Mouse (Mus musculus) embryo, embryonic 11.5 days (tissue): ENCODE data around the gene Pde4d.

Experiments used
- DNase-seq: peaks from one replicate; pipeline ENCODE4 v3.0.0-alpha.2; 2012; ENCODE audit warnings: low read depth, low spot score

Gene Pde4d

GRCm38 (mm10) chr13:108449116-108450097 is at the start of gene Pde4d:
Pde4d (plus strand) TSS chr13:108449948.
- no peak for DNase-seq

GRCm38 (mm10) chr13:108403197-108403596 is 46.6 kb upstream of the Pde4d start:
- no peak for DNase-seq

- no peak for DNase-seq
Observed at GRCm38 (mm10) chr13:108404372-108404771, 45.4 kb upstream of the Pde4d start.

- no peak for DNase-seq
Observed at GRCm38 (mm10) chr13:108415464-108415863, 34.3 kb upstream of the Pde4d start.

GRCm38 (mm10) chr13:108418741-108419507 is 30.8 kb upstream of the Pde4d start:
- no peak for DNase-seq

GRCm38 (mm10) chr13:108426322-108426721 is 23.4 kb upstream of the Pde4d start:
- DNase-seq: no peak

- no peak for DNase-seq
Observed at GRCm38 (mm10) chr13:108428809-108429208, 20.9 kb upstream of the Pde4d start.

- DNase-seq: no peak
Observed at GRCm38 (mm10) chr13:108429623-108430022, 20.1 kb upstream of the Pde4d start.

- DNase-seq: no peak
Observed at GRCm38 (mm10) chr13:108431776-108432175, 18.0 kb upstream of the Pde4d start.

GRCm38 (mm10) chr13:108435687-108436086 is 14.1 kb upstream of the Pde4d start:
- no peak for DNase-seq

- DNase-seq: no peak
Observed at GRCm38 (mm10) chr13:108437424-108437823, 12.3 kb upstream of the Pde4d start.

- DNase-seq: no peak
Observed at GRCm38 (mm10) chr13:108439012-108439411, 10.7 kb upstream of the Pde4d start.

- DNase-seq: no peak
Observed at GRCm38 (mm10) chr13:108448348-108448931, 1.3 kb upstream of the Pde4d start.

GRCm38 (mm10) chr13:108451122-108451521 is 1.4 kb downstream of the Pde4d start:
- DNase-seq: no peak

GRCm38 (mm10) chr13:108453064-108453919 is 3.5 kb downstream of the Pde4d start:
- DNase-seq: no peak

- DNase-seq: no peak
Observed at GRCm38 (mm10) chr13:108462518-108462917, 12.8 kb downstream of the Pde4d start.

- DNase-seq: no peak
Observed at GRCm38 (mm10) chr13:108465755-108466154, 16.0 kb downstream of the Pde4d start.

GRCm38 (mm10) chr13:108467046-108467445 is 17.3 kb downstream of the Pde4d start:
- no peak for DNase-seq

- DNase-seq: no peak
Observed at GRCm38 (mm10) chr13:108480451-108480850, 30.7 kb downstream of the Pde4d start.

- no peak for DNase-seq
Observed at GRCm38 (mm10) chr13:108485036-108485435, 35.3 kb downstream of the Pde4d start.

GRCm38 (mm10) chr13:108487066-108487465 is 37.3 kb downstream of the Pde4d start:
- DNase-seq: no peak
